Comparison of ENCODE assay signal across 8 mouse cellular contexts in the genomic region with DNA sequence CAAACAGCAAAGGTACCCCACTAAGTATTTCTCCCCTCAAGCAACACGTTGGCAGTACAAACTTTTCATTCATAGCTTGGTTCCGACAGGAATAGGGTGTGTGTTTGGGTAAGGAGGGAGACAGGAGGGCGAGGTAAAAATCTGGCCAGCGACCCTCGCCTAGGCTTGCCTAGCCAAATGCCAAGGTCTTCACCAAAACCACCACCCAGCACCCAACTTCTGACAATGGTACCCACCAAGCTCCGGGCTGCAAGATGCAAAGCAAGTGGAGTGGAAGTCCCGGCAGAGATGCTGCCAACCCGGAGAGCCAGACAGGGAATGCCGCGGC. TPM values are rescaled to one million over a fixed set of nuclear protein-coding genes. Genes with fewer than 3 reads are reported as not detected.
DNase-seq lines count a peak whose midpoint lies in the region; ATAC-seq and TF ChIP-seq lines count a peak whose summit lies in the region.

No protein-coding gene starts in this region.

- H3K4me2 ChIP-seq in CH12.LX (ENCODE audit: insufficient read depth, low read depth, poor library complexity, severe bottlenecking), result peak overlapping the region; percentile 85
- H3K4me2 ChIP-seq in forebrain, embryonic 15.5 days (replicated peaks), result peak overlapping the region; percentile 77
- peak overlapping the region; percentile 55 for H3K4me2 ChIP-seq in liver, embryonic 14.5 days (ENCODE audit: low read depth)

- intact Hi-C loops in heart, adult 2 months (cut with DNase I), result loop anchor here (5.0 kb wide), 3 partner anchors 69 to 244 kb away; no protein-coding TSS in a partner anchor

- peak overlapping the region; percentile 66 for H3K4me3 ChIP-seq in heart, adult 2 months
- H3K4me3 ChIP-seq in CH12.LX (replicated peaks in 1 of 3; ENCODE audit: low read depth in 2 of 3, low read length in 2 of 3, poor library complexity in 1 of 3), result peak overlapping the region in 1 of 3 experiments; percentile 47
- H3K4me3 ChIP-seq in forebrain, embryonic 15.5 days, result peak overlapping the region; percentile 70
- peak overlapping the region; percentile 17 to 51; a peak in 3 of 4 replicates for H3K4me3 ChIP-seq in liver, embryonic 14.5 days (ENCODE audit: insufficient read depth in 1 of 2, low read depth in 2 of 2, low read length in 2 of 2)

- ATAC-seq in forebrain, embryonic 15.5 days (replicated peaks), result no peak
- ATAC-seq in liver, embryonic 14.5 days (ENCODE audit: insufficient read depth), result no peak
- ATAC-seq in CD4-positive, CD25-positive, alpha-beta regulatory T cell, adult 4 months, result no peak

- TF ChIP-seq EP300 in heart, adult 2 months (IDR thresholded peaks at IDR 0.05; ENCODE audit: insufficient read depth, low read depth, low read length), result no peak
- no peak for TF ChIP-seq EP300 in CH12.LX (IDR thresholded peaks at IDR 0.05; ENCODE audit: low read length)
- TF ChIP-seq EP300 in liver, embryonic 14.5 days (IDR thresholded peaks at IDR 0.05; ENCODE audit: low read depth), result no peak

- dilution Hi-C loops in CH12.LX (cut with MboI; ENCODE audit: extremely low pct_ligation_motif_present, extremely low pct_unique_long_range_greater_than_20kb, low sequenced_read_pairs), result no loop called here

- no peak for TF ChIP-seq CTCF in heart, adult 2 months (IDR thresholded peaks at IDR 0.05)
- no peak for TF ChIP-seq CTCF in CH12.LX (conservative IDR thresholded peaks at IDR 0.05 in 1 of 2, IDR thresholded peaks at IDR 0.05 in 1 of 2; ENCODE audit: low read depth in 2 of 2, low read length in 2 of 2)
- TF ChIP-seq CTCF in liver, embryonic 14.5 days (IDR thresholded peaks at IDR 0.05; ENCODE audit: low read depth), result no peak

- no peaks in the 10 kb centered on the region; the same call in 1 of the 2 replicates for H3K27me3 ChIP-seq in heart, adult 2 months (ENCODE audit: control insufficient read depth, insufficient read depth, low read length)
- peaks cover 6% of the 10 kb centered on the region for H3K27me3 ChIP-seq in CH12.LX (replicated peaks)
- peaks cover 12% of the 10 kb centered on the region; the same call in 1 of the 2 replicates for H3K27me3 ChIP-seq in forebrain, embryonic 15.5 days
- peaks cover 24% of the 10 kb centered on the region for H3K27me3 ChIP-seq in liver, embryonic 14.5 days (ENCODE audit: control insufficient read depth, insufficient read depth, low read length)

- no peak for TF ChIP-seq RAD21 in CH12.LX (IDR thresholded peaks at IDR 0.05; ENCODE audit: low read depth, low read length)

- H3K79me2 ChIP-seq in heart, adult 2 months (replicated peaks; ENCODE audit: control insufficient read depth, insufficient read depth, low read length), result no peaks in the 10 kb centered on the region
- no peaks in the 10 kb centered on the region for H3K79me2 ChIP-seq in CH12.LX (replicated peaks; ENCODE audit: control insufficient read depth, extremely low read depth, insufficient read depth, poor library complexity, severe bottlenecking)

- in situ Hi-C loops in CH12.LX (cut with MboI; ENCODE audit: low pct_ligation_motif_present, low pct_unique_long_range_greater_than_20kb, low sequenced_read_pairs), result no loop called here

- H3K9me3 ChIP-seq in CH12.LX (replicated peaks; ENCODE audit: low read length), result no peaks in the 10 kb centered on the region
- H3K9me3 ChIP-seq in forebrain, embryonic 15.5 days, result no peaks in the 10 kb centered on the region
- H3K9me3 ChIP-seq in liver, embryonic 14.5 days (ENCODE audit: control insufficient read depth, low read length), result no peaks in the 10 kb centered on the region

- H3K36me3 ChIP-seq in heart, adult 2 months (ENCODE audit: control insufficient read depth, insufficient read depth, low read length), result no peaks in the 10 kb centered on the region
- H3K36me3 ChIP-seq in CH12.LX (replicated peaks in 1 of 2; ENCODE audit: control insufficient read depth in 1 of 2, insufficient read depth in 1 of 2, low read length in 1 of 2), result no peaks in the 10 kb centered on the region
- H3K36me3 ChIP-seq in forebrain, embryonic 15.5 days, result no peaks in the 10 kb centered on the region
- no peaks in the 10 kb centered on the region for H3K36me3 ChIP-seq in liver, embryonic 14.5 days (replicated peaks; ENCODE audit: control insufficient read depth, insufficient read depth, low read depth)

- no peak overlapping the region for H3K27ac ChIP-seq in heart, adult 2 months
- no peak overlapping the region for H3K27ac ChIP-seq in CH12.LX (ENCODE audit: insufficient read depth, low read depth)
- H3K27ac ChIP-seq in forebrain, embryonic 15.5 days (replicated peaks), result no peak overlapping the region
- H3K27ac ChIP-seq in liver, embryonic 14.5 days, result no peak overlapping the region

- peak overlapping the region; percentile 83 for H3K9ac ChIP-seq in heart, adult 2 months (ENCODE audit: low read depth, low read length)
- H3K9ac ChIP-seq in CH12.LX (ENCODE audit: insufficient read depth, low read depth), result no peak overlapping the region
- peak overlapping the region; percentile 64 for H3K9ac ChIP-seq in forebrain, embryonic 15.5 days (replicated peaks)
- H3K9ac ChIP-seq in liver, embryonic 14.5 days (replicated peaks), result no peak overlapping the region

- no peak for DNase-seq in heart, adult 2 months
- DNase-seq in heart, adult 9 months (ENCODE audit: low spot score in 2 of 2), result no peak
- DNase-seq in CH12.LX (ENCODE audit: extremely low read depth), result no peak
- DNase-seq in liver, embryonic 14.5 days (ENCODE audit: low read depth in 3 of 3, low spot score in 3 of 3), result no peak
- no peak for DNase-seq in frontal cortex, postnatal 25 days (ENCODE audit: low spot score in 2 of 2)
- no peak for DNase-seq in cerebellum, adult 18-20 months

- no peaks in the 10 kb centered on the region for H3K4me1 ChIP-seq in heart, adult 2 months (ENCODE audit: control insufficient read depth, insufficient read depth, low read length)
- H3K4me1 ChIP-seq in CH12.LX (ENCODE audit: control insufficient read depth in 1 of 2, insufficient read depth in 2 of 2), result no peaks in the 10 kb centered on the region
- peaks cover 6% of the 10 kb centered on the region; the same call in 1 of the 2 replicates for H3K4me1 ChIP-seq in forebrain, embryonic 15.5 days
- no peaks in the 10 kb centered on the region for H3K4me1 ChIP-seq in liver, embryonic 14.5 days (replicated peaks; ENCODE audit: control insufficient read depth in 2 of 2, insufficient read depth in 2 of 2, low read length in 1 of 2)

- TF ChIP-seq POLR2A in heart, adult 2 months (IDR thresholded peaks at IDR 0.05; ENCODE audit: insufficient read depth, low read depth, low read length), result no peak
- TF ChIP-seq POLR2A in CH12.LX (IDR thresholded peaks at IDR 0.05; ENCODE audit: low read depth, low read length), result no peak

- WGBS in heart, adult 2 months, result 5% methylated on average over 10 of the region's 10 CpGs
- WGBS in forebrain, embryonic 15.5 days, result 0% methylated on average over 10 of the region's 10 CpGs
- 1% methylated on average over 10 of the region's 10 CpGs for WGBS in liver, embryonic 14.5 days (ENCODE audit: insufficient replicate concordance)

TF ChIP-seq in CH12.LX, 34 proteins besides CTCF, POLR2A, EP300 and RAD21:
- TF ChIP-seq IRF4 (IDR thresholded peaks at IDR 0.05; ENCODE audit: low read depth, low read length) (no peak), GABPA (IDR thresholded peaks at IDR 0.05; ENCODE audit: insufficient replicate concordance, low read depth, low read length) (no peak), CHD1 (IDR thresholded peaks at IDR 0.05; ENCODE audit: low read depth, low read length) (no peak), UBTF (IDR thresholded peaks at IDR 0.05; ENCODE audit: low read depth, low read length) (no peak), JUN (IDR thresholded peaks at IDR 0.05; ENCODE audit: insufficient read depth, low read depth, low read length) (no peak), USF2 (conservative IDR thresholded peaks at IDR 0.05; ENCODE audit: low read depth, low read length) (no peak), ETS1 (conservative IDR thresholded peaks at IDR 0.05; ENCODE audit: low read depth, low read length) (no peak), E2F4 (IDR thresholded peaks at IDR 0.05; ENCODE audit: insufficient replicate concordance, low read depth, low read length) (no peak), HCFC1 (IDR thresholded peaks at IDR 0.05; ENCODE audit: low read depth, low read length) (no peak), NRF1 (IDR thresholded peaks at IDR 0.05; ENCODE audit: low read depth, low read length) (no peak), TBP (conservative IDR thresholded peaks at IDR 0.05; ENCODE audit: low read depth, low read length) (no peak), JUND (conservative IDR thresholded peaks at IDR 0.05; ENCODE audit: low read depth, low read length) (no peak), TCF12 (IDR thresholded peaks at IDR 0.05; ENCODE audit: low read depth, low read length) (no peak), MXI1 (IDR thresholded peaks at IDR 0.05; ENCODE audit: low read depth, low read length) (no peak)

RNA-seq across cellular contexts. Expression of a gene that starts 10.6 kb away (rescaled TPM):
- 10 to 100 TPM; 18.8 to 19.9 TPM for total RNA-seq in heart, adult 2 months (2021)
- 10.8 and 18.1 TPM in 2 replicates for polyA plus RNA-seq in heart, adult 2 months (2012; rRNA removed)
- 0.04 TPM in 1 of 2 replicates, not detected in the other for total RNA-seq in CH12.LX (2012; rRNA removed)
- total RNA-seq in CH12.LX (2014; rRNA removed), result 0.38 and 0.49 TPM in 2 replicates
- polyA plus RNA-seq in CH12.LX (2012; ENCODE audit: insufficient read length, low read depth), result 0.17 and 0.44 TPM in 2 replicates
- 13.1 and 15.9 TPM in 2 replicates for polyA plus RNA-seq in forebrain, embryonic 15.5 days (2015; fragmentation: Nextera tagmentation; extraction: Ambion mirVana)
- 1.0 and 1.4 TPM in 2 replicates for polyA plus RNA-seq in liver, embryonic 14.5 days (2012; rRNA removed)
- 1.3 TPM in 2 replicates for polyA plus RNA-seq in liver, embryonic 14.5 days (2014; fragmentation: Nextera tagmentation; extraction: Ambion mirVana)
- 1 to 10 TPM; 3.2 to 3.6 TPM for polyA plus RNA-seq in CD4-positive, CD25-positive, alpha-beta regulatory T cell, adult 4 months (2017; shearing (Covaris generic))

Comparison
In these comparisons a context has a peak if more than half of its experiments do, and no peak if none do; other contexts are left out.
1. H3K9ac ChIP-seq: peak in heart, adult 2 months (single experiment) and forebrain, embryonic 15.5 days (single experiment); none in CH12.LX (single experiment) and liver, embryonic 14.5 days (single experiment).
2. Peak in every context shown above with its lines, with median percentiles within 50 percentile points of each other: H3K4me2 ChIP-seq.